Mouse (Mus musculus) embryonic facial prominence, embryonic 10.5 days (tissue): Measurements from ENCODE around the gene Slc8a1. TPM values are rescaled to one million over a fixed set of nuclear protein-coding genes. Genes with fewer than 3 reads are reported as not detected.

Experiments used
- DNase-seq: peaks from one replicate; pipeline ENCODE4 v3.0.0-alpha.2; 2017; ENCODE audit warnings: low spot score
- H3K27ac ChIP-seq: fragments of 300-500 bp; sonication (generic); replicated peaks from 2 replicates; pipeline ENCODE4 v1.5.1; 2016; ENCODE audit warnings: mild to moderate bottlenecking
- H3K27me3 ChIP-seq: fragments of 300-500 bp; sonication (generic); replicated peaks from 2 replicates; pipeline ENCODE4 v1.6.1; 2016; ENCODE audit warnings: low read depth, mild to moderate bottlenecking; ENCODE audit not compliant: poor library complexity, severe bottlenecking
- H3K36me3 ChIP-seq: fragments of 300-500 bp; sonication (generic); replicated peaks from 2 replicates; pipeline ENCODE4 v1.6.1; 2016; ENCODE audit warnings: mild to moderate bottlenecking, moderate library complexity
- H3K4me1 ChIP-seq: fragments of 300-500 bp; sonication (generic); 2 replicates; pipeline ENCODE4 v1.6.1; 2016
- H3K4me3 ChIP-seq: fragments of 300-500 bp; sonication (generic); 2 replicates; pipeline ENCODE4 v1.5.1; 2016; ENCODE audit warnings: mild to moderate bottlenecking, moderate library complexity
- H3K9me3 ChIP-seq: fragments of 300-500 bp; sonication (generic); 2 replicates; pipeline ENCODE4 v1.6.1; 2016; ENCODE audit warnings: mild to moderate bottlenecking
- WGBS: fragments of 180-500 bp; shearing (Covaris S2); methylation state at CpG from one replicate; pipeline ENCODE4 v1.1.7; 2016; 5-methylcytosine and 5-hydroxymethylcytosine counted together
- polyA plus RNA-seq: library from polyadenylated mRNA; unstranded; fragments of >200 nt; fragmentation: Nextera tagmentation; extraction: Ambion mirVana; gene quantifications from 2 replicates; pipeline ENCODE4 v1.2.1, GENCODE M21; 2016

Gene Slc8a1
- polyA plus RNA-seq, 1 experiment from 2014 or later, result 2.1 TPM

DNA sequence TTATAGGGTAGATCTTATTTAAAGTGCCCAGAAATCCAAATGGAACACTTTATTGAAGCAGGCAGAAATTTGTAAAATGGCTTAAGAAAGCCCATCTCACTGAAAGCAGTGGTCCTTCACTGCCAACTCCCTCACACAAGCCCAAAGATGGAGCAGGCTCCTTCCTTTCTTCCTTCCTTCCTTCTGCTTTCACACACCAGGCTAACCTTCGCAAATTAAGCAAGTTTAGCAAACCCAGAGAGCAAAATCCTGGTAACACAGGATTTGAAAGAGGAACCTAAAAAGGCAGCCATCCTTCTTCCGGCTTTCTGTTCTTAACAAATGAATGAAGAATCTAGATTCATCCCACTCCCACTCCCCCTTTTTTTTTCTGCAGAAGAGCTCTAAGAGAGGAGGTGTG is 70.2 kb downstream of the Slc8a1 start:
- WGBS, result 74% methylated on average over 2 of the region's 2 CpGs
- H3K4me1 ChIP-seq, result peaks cover 25% of the 10 kb centered on the region
- peak overlapping the region; percentile 74; the same call in 1 of the 2 replicates for H3K4me3 ChIP-seq
- H3K9me3 ChIP-seq, result no peaks in the 10 kb centered on the region
- no peaks in the 10 kb centered on the region for H3K36me3 ChIP-seq
- H3K27ac ChIP-seq, result no peak overlapping the region
- H3K27me3 ChIP-seq, result peaks cover 41% of the 10 kb centered on the region
- no peak for DNase-seq

DNA sequence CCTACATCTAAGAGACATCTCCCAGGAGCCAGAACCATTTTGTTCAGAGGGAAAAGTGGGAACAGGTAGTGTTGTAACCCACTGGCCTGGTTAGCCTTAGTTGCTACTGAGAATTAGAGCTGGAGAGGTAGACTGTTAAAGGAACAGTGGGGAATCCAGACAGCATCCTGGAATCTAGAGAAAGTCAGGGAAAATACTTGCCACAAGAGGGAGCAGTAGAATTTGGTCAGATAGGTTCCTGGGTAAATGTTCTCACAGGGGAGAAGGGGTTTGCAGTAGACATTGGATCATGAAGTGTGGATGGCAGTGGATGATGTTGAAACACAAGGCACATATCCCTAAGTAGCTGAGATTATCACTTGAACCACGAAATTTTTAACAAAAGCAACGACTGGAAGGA is 71.6 kb downstream of the Slc8a1 start:
- Histone ChIP-seq H3K36me3 (no peaks in the 10 kb centered on the region), H3K4me1 (peaks cover 23% of the 10 kb centered on the region), H3K9me3 (no peaks in the 10 kb centered on the region), H3K27ac (no peak overlapping the region), H3K27me3 (peaks cover 27% of the 10 kb centered on the region), H3K4me3 (no peak overlapping the region)
- DNase-seq, result no peak
- 47% methylated on average over 2 of the region's 2 CpGs for WGBS

DNA sequence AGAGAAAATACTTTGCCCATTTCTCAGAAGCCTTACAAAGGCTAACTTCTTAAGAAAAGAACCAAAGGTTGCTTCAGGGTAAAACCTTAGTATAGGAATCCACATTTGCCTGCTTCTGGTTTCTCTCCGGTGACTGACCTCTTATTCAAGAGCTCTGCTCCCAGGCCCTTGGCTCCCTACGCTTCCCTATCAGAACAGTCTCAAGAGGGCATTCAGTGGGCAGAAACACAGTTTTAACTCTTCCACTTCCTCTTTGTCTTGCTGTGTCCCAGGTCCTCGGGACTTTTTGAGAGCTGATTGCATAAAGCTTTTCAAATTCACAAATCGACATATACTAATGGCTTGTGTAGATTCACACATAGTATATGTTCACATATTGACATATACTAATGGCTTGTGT is 73.3 kb downstream of the Slc8a1 start:
- no peaks in the 10 kb centered on the region for H3K9me3 ChIP-seq
- H3K27ac ChIP-seq, result no peak overlapping the region
- no peak for DNase-seq
- no peaks in the 10 kb centered on the region for H3K36me3 ChIP-seq
- peaks cover 13% of the 10 kb centered on the region for H3K4me1 ChIP-seq
- WGBS, result 89% methylated on average over 4 of the region's 4 CpGs
- peaks cover 13% of the 10 kb centered on the region for H3K27me3 ChIP-seq
- H3K4me3 ChIP-seq, result no peak overlapping the region

DNA sequence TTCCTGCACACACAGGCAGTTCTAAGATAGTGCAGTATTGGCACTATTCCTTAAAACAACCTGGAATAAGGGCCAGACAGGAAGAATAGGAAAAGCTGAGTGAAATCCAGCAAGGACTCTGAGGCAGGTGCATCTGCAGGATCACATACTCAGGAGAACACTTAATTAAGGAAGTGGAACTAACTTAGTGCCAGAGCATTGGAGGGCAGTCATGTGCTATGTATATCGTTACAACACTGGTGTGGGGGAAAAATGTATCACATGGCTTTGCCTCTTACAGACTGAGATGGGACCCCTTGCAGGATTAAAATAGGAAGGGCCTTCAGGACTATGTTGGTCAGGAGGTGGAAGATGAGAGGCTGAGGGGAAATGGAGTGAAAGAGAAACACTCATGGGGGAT is 80.3 kb downstream of the Slc8a1 start:
- no peak for DNase-seq
- H3K27ac ChIP-seq, result no peak overlapping the region
- no peak overlapping the region for H3K4me3 ChIP-seq
- 86% methylated on average over 1 of the region's 1 CpGs for WGBS
- no peaks in the 10 kb centered on the region for H3K36me3 ChIP-seq
- no peaks in the 10 kb centered on the region for H3K27me3 ChIP-seq
- no peaks in the 10 kb centered on the region for H3K9me3 ChIP-seq
- H3K4me1 ChIP-seq, result peaks cover 3% of the 10 kb centered on the region; the same call in 1 of the 2 replicates

DNA sequence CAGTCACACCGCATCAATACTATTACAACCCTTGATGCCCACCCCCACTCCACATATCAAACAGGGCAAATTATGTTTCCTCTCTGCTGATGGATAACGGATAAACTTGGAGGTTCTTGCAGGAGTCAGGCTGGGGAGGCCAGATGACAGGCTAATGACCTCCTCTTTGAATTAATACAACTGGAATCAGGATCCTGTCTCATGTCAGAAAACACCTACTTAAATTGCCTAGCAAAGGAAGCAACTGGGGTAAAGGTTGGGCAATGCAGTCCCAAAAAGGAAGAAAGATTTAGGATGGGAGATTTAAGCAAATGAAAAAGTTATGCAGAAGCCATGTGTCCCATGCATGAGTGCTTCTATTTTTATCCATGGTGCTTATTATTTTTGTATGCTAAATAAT is 83.6 kb downstream of the Slc8a1 start:
- no peak for DNase-seq
- Histone ChIP-seq H3K4me1 (peaks cover 3% of the 10 kb centered on the region; the same call in 1 of the 2 replicates), H3K4me3 (no peak overlapping the region), H3K9me3 (no peaks in the 10 kb centered on the region), H3K36me3 (no peaks in the 10 kb centered on the region), H3K27ac (no peak overlapping the region), H3K27me3 (no peaks in the 10 kb centered on the region)
- 93% methylated on average over 2 of the region's 2 CpGs for WGBS

DNA sequence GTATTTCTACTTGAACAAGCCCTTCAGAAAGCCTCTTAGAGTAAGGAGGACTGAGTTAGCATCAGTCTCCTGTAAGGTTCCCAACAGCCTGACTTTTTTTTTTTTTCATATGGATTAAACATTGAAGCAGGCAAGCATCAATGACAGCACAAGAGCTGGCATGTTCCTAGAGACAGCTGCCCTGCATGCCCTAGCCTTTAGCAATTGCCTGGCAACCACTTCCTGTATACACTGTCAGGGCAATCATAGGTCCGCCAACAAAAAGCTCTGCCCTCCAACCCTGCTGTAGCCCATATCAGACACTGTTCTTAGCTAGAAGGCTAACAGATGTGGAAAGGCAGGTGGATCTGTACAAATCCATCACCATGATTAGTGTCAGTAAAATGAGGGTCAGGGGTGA is 85.2 kb downstream of the Slc8a1 start:
- no peaks in the 10 kb centered on the region for H3K9me3 ChIP-seq
- WGBS, result 65% methylated on average over 1 of the region's 1 CpGs

DNA sequence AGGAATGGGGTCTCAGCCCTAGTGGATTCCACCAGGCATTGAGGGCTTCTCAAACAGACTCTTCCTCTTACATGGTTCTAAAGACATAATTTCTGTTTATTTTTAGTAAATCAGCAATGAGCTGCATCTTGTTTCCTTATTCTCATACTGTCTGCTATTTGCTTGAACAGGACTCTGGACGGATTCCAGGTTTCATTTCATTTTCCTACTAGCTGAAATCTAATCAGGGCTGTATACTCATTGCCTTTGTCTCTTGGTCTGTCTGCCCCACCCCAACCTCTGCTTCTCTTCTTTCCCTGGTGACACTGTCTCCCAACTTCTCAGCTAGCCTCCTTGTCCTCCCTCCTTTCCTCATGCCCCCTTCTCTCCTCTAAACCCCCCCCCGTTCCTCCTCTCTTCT is 101.4 kb downstream of the Slc8a1 start:
- DNase-seq, result no peak
- no peaks in the 10 kb centered on the region for H3K4me1 ChIP-seq
- H3K9me3 ChIP-seq, result no peaks in the 10 kb centered on the region
- H3K27me3 ChIP-seq, result no peaks in the 10 kb centered on the region
- no peak overlapping the region for H3K4me3 ChIP-seq
- H3K36me3 ChIP-seq, result no peaks in the 10 kb centered on the region
- WGBS, result 82% methylated on average over 2 of the region's 2 CpGs
- H3K27ac ChIP-seq, result no peak overlapping the region

More for the DNA sequence above, 85.2 kb downstream of the Slc8a1 start:
- DNase-seq, result no peak
- H3K36me3 ChIP-seq, result peaks cover 11% of the 10 kb centered on the region
- no peak overlapping the region for H3K4me3 ChIP-seq
- H3K27ac ChIP-seq, result no peak overlapping the region
- H3K27me3 ChIP-seq, result no peaks in the 10 kb centered on the region
- H3K4me1 ChIP-seq, result peaks cover 3% of the 10 kb centered on the region; the same call in 1 of the 2 replicates

DNA sequence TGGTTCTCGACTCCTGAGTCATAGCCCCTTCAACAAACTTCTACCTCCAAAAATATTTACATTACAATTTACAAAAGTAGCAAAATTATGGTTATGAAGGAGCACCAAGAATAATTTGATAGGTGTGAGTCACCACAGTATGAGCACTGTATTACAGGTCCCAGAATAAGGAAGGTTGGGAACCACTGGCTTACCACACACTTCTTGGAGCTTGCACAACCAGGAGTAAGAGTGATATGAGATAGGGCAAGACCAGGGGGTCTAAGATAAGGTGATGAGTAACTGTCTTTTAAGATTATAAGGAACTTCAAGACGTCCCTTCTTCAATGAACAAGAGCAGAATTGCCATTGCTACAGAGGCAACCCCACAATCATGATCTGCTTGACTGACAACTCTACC is 107.7 kb downstream of the Slc8a1 start:
- H3K27me3 ChIP-seq, result no peaks in the 10 kb centered on the region
- WGBS, result 87% methylated on average over 2 of the region's 2 CpGs
- DNase-seq, result no peak
- no peaks in the 10 kb centered on the region for H3K36me3 ChIP-seq
- no peaks in the 10 kb centered on the region for H3K4me1 ChIP-seq
- no peaks in the 10 kb centered on the region for H3K9me3 ChIP-seq
- H3K4me3 ChIP-seq, result no peak overlapping the region
- no peak overlapping the region for H3K27ac ChIP-seq

DNA sequence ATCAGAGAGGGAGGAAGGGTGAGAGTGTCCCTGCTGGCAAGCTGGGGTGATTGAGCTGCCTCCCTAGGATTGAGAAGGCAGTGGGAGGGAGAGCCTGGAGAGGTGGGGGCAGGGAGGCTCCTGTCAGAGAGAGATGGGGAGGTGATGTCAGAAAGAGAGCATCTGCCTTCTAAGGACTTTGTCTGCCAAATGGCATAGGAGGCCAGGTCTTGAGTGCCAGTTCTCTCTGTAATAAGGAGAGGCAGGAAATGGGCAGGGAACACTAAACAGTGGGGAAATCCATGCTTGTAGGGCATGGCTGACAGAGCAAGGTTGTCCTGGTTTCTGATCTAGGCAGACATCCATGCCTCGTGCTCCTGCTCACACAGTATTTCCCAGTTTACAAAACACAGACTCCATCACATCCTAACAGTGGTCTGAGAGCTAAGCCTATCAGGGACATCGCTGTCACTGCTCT is 117.0 kb downstream of the Slc8a1 start:
- no peak for DNase-seq
- no peaks in the 10 kb centered on the region for H3K27me3 ChIP-seq
- 0 out of 2 replicates have a peak, but pooled peaks cover 4% of the 10 kb centered on the region for H3K4me1 ChIP-seq
- H3K9me3 ChIP-seq, result no peaks in the 10 kb centered on the region
- 71% methylated on average over 2 of the region's 2 CpGs for WGBS
- H3K4me3 ChIP-seq, result no peak overlapping the region
- H3K36me3 ChIP-seq, result no peaks in the 10 kb centered on the region
- no peak overlapping the region for H3K27ac ChIP-seq

DNA sequence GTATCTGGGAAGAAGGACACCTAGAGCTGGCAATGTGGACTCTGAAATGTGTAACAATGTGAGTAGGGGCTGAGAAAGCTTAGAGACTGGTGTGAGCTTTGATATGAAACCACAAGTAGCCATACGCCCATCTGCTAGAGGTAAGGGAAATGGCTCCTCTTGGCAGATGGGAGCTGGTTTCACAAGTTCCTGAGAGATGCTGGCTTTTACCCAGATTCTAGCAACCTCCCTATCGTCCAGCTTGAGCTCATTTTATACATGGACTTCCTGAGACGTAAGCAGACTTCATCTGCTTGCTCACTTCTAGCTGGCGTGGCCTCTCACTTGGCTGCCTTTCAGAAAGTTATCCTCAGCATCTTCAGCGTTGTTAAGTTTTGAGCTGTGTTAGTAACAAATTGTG is 119.7 kb downstream of the Slc8a1 start:
- Histone ChIP-seq H3K27me3 (no peaks in the 10 kb centered on the region), H3K4me1 (0 out of 2 replicates have a peak, but pooled peaks cover 4% of the 10 kb centered on the region), H3K9me3 (no peaks in the 10 kb centered on the region), H3K4me3 (no peak overlapping the region), H3K36me3 (no peaks in the 10 kb centered on the region), H3K27ac (no peak overlapping the region)
- DNase-seq, result no peak
- whole genome bisulfite sequencing, result 86% methylated on average over 5 of the region's 5 CpGs

DNA sequence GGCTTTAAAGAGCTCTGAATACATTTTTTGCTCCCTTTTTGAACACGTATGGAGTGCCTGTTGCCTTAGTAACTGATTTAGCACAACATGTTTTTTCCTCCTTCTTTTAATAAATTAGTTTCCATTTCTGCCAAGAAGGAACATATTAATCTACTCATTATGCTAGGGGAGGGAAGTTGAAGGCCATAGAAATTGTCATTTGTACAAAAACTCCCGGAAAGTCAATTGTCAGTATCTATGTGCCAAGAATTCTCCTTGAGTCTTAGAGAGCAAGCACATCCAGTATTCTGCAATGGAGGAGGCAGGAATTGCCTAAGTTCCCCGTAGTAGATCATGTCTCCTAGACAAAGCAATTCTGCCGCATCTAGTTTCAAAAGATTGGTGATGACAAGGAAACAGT is 121.9 kb downstream of the Slc8a1 start:
- H3K27ac ChIP-seq, result no peak overlapping the region
- no peaks in the 10 kb centered on the region for H3K9me3 ChIP-seq
- H3K4me3 ChIP-seq, result no peak overlapping the region
- 89% methylated on average over 4 of the region's 4 CpGs for WGBS
- 0 out of 2 replicates have a peak, but pooled peaks cover 4% of the 10 kb centered on the region for H3K4me1 ChIP-seq
- DNase-seq, result no peak
- no peaks in the 10 kb centered on the region for H3K36me3 ChIP-seq
- no peaks in the 10 kb centered on the region for H3K27me3 ChIP-seq

DNA sequence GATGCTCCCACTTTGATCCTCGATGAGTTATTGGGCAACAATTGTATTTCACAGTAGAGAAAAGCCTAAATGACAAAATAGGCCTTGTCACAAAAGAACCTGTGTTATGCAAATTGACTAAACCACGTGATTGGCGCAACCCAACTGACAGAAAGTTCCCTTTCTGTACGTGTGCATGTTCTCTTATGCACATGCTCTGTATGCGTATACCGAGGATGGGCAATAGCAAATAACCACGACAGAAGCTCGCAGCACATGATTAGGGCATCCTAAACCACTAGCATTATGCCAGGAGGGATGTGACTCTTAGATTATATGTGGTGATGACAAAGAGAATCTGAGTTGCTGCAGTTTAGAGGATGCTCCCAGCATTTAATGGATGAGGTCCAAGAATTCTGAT is 122.8 kb downstream of the Slc8a1 start:
- Histone ChIP-seq H3K4me1 (no peaks in the 10 kb centered on the region), H3K27me3 (no peaks in the 10 kb centered on the region), H3K27ac (no peak overlapping the region), H3K9me3 (no peaks in the 10 kb centered on the region), H3K36me3 (no peaks in the 10 kb centered on the region), H3K4me3 (no peak overlapping the region)
- DNase-seq, result no peak
- WGBS, result 87% methylated on average over 8 of the region's 8 CpGs

DNA sequence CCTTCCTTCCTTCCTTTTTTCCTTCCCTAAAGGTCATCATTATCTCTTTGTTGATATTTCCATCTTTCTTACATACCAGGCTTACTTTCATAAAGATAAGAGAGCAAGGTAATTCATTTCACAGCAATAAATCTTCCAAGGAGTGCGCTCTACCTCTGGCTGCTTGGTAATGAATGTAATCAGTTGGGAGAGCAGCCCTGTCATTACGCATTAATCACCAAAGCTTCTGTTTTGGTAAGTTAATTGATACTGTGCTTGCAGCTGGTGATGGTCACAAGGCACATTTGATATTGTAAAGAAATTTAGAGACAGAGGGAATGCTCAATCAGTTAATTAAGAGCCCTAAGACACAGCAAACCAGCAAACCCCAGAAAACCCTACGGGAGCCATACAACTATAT is 130.7 kb downstream of the Slc8a1 start:
- Histone ChIP-seq H3K27me3 (no peaks in the 10 kb centered on the region), H3K36me3 (no peaks in the 10 kb centered on the region), H3K4me1 (peaks cover 5% of the 10 kb centered on the region; the same call in 1 of the 2 replicates), H3K9me3 (no peaks in the 10 kb centered on the region), H3K4me3 (no peak overlapping the region), H3K27ac (no peak overlapping the region)
- WGBS, result 79% methylated on average over 3 of the region's 3 CpGs
- DNase-seq, result no peak

DNA sequence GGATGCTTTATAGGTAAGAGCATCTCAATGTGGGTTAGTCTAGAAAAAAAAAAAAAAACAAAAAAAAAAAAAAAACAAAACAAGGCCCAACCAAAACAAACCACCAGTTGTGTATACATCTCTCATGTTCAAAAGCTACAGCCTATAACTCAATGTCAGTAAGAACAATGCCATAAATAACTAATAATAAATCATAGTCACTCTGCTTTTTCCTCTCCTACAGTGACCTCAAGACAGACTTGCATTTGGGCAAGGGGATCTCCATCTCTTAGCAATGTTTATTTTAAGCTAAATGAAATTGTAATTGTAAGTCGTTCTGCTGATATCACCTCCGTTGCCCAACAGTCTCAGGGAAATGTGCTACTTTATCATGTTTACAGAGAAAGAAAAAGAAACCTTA is 132.1 kb downstream of the Slc8a1 start:
- peaks cover 5% of the 10 kb centered on the region; the same call in 1 of the 2 replicates for H3K4me1 ChIP-seq
- no peaks in the 10 kb centered on the region for H3K9me3 ChIP-seq
- DNase-seq, result no peak
- no peaks in the 10 kb centered on the region for H3K27me3 ChIP-seq
- 91% methylated on average over 2 of the region's 2 CpGs for WGBS
- no peak overlapping the region for H3K4me3 ChIP-seq
- no peaks in the 10 kb centered on the region for H3K36me3 ChIP-seq
- H3K27ac ChIP-seq, result no peak overlapping the region
